Mouse (Mus musculus) E14TG2a.4 (cell line): ENCODE data around the gene Esrp2.
A peak's percentile ranks its signal among the peaks of the same experiment; 100 is the strongest.

Experiments
- H3K27me3 ChIP-seq: 2 replicates; pipeline ENCODE4 v1.6.1; 2014; ENCODE audit warnings: low read length, control low read depth; ENCODE audit not compliant: insufficient read depth
- H3K36me3 ChIP-seq: 2 replicates; pipeline ENCODE4 v1.6.1; 2014; ENCODE audit warnings: low read length, control low read depth; ENCODE audit not compliant: insufficient read depth
- H3K4me1 ChIP-seq: replicated peaks from 2 replicates; pipeline ENCODE4 v1.6.1; 2014; ENCODE audit warnings: low read depth, low read length, control low read depth
- H3K4me3 ChIP-seq: replicated peaks from 2 replicates; pipeline ENCODE4 v1.5.1; 2014; ENCODE audit warnings: mild to moderate bottlenecking, low read length
- H3K9me3 ChIP-seq: 2 replicates; pipeline ENCODE4 v1.6.1; 2014; ENCODE audit warnings: low read length, control low read depth
- CTCF ChIP-seq: conservative IDR thresholded peaks from 2 replicates; pipeline ENCODE4 v1.5.1; 2014; ENCODE audit warnings: low read length
- NANOG ChIP-seq: IDR thresholded peaks from 2 replicates; pipeline ENCODE4 v1.6.1; 2014; ENCODE audit warnings: borderline replicate concordance, low read length, mixed read lengths
- POU5F1 ChIP-seq: IDR thresholded peaks from 2 replicates; pipeline ENCODE4 v1.6.1; 2014; ENCODE audit warnings: low read length, borderline replicate concordance

Gene Esrp2

GRCm38 (mm10) chr8:106151041-106151440 lies 14.3 kb upstream of the Esrp2 start:
- Histone ChIP-seq H3K27me3 (no peaks in the 10 kb centered on the region), H3K9me3 (no peaks in the 10 kb centered on the region), H3K4me3 (peak overlapping the region; percentile 90), H3K4me1 (peaks cover 29% of the 10 kb centered on the region), H3K36me3 (peaks cover 38% of the 10 kb centered on the region)
- TF ChIP-seq NANOG (no peak), CTCF (no peak), POU5F1 (no peak)

DNA sequence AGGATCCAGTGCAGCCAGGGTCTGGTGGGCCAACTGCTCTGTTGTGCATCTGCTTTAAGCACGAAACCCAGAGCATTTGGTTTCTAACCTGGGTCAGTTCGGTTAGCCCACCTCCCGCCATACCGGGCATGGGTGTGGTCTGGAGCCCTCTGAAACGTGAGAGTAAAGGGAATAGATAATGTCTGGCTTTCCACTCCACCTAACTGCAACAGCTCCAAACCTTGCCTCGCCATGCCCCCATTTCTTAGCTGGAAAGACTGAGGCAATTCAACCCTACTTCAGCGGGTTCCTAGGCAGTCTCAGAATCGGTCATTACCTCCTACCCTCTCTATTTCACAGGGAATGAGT lies 13.9 kb upstream of the Esrp2 start:
- no peaks in the 10 kb centered on the region for H3K9me3 ChIP-seq
- no peaks in the 10 kb centered on the region for H3K27me3 ChIP-seq
- TF ChIP-seq NANOG, result no peak
- no peak for TF ChIP-seq CTCF
- TF ChIP-seq POU5F1, result no peak
- H3K4me3 ChIP-seq, result peak overlapping the region; percentile 90
- H3K36me3 ChIP-seq, result peaks cover 34% of the 10 kb centered on the region
- H3K4me1 ChIP-seq, result peaks cover 29% of the 10 kb centered on the region

- Histone ChIP-seq H3K4me3 (peak within 1 kb of the TSS; percentile 90), H3K27me3 (no peaks in the 10 kb centered on the region), H3K9me3 (no peaks in the 10 kb centered on the region), H3K36me3 (peaks cover 28% of the 10 kb centered on the region), H3K4me1 (peaks cover 29% of the 10 kb centered on the region)
- TF ChIP-seq CTCF, result no peak
- no peak for TF ChIP-seq NANOG
- no peak for TF ChIP-seq POU5F1
These were observed 13.3 kb upstream of the Esrp2 start, which contains the start of gene Pla2g15 for GRCm38 (mm10) chr8:106149801-106150652. TSS of gene Pla2g15 (plus strand) at chr8:106150399.

GRCm38 (mm10) chr8:106149025-106149424 lies 12.3 kb upstream of the Esrp2 start:
- H3K36me3 ChIP-seq, result peaks cover 19% of the 10 kb centered on the region

GRCm38 (mm10) chr8:106147868-106148565 lies 11.2 kb upstream of the Esrp2 start:
- no peak overlapping the region for H3K4me3 ChIP-seq
- H3K36me3 ChIP-seq, result peaks cover 10% of the 10 kb centered on the region
- H3K9me3 ChIP-seq, result no peaks in the 10 kb centered on the region
- peaks cover 3% of the 10 kb centered on the region; the same call in 1 of the 2 replicates for H3K27me3 ChIP-seq
- peaks cover 23% of the 10 kb centered on the region for H3K4me1 ChIP-seq
- TF ChIP-seq NANOG (no peak), CTCF (no peak), POU5F1 (no peak)

More at GRCm38 (mm10) chr8:106149025-106149424, 12.3 kb upstream of the Esrp2 start:
- Histone ChIP-seq H3K4me3 (no peak overlapping the region), H3K27me3 (peaks cover 3% of the 10 kb centered on the region; the same call in 1 of the 2 replicates), H3K9me3 (no peaks in the 10 kb centered on the region), H3K4me1 (peaks cover 29% of the 10 kb centered on the region)
- TF ChIP-seq CTCF, result no peak
- TF ChIP-seq NANOG, result no peak
- no peak for TF ChIP-seq POU5F1

DNA sequence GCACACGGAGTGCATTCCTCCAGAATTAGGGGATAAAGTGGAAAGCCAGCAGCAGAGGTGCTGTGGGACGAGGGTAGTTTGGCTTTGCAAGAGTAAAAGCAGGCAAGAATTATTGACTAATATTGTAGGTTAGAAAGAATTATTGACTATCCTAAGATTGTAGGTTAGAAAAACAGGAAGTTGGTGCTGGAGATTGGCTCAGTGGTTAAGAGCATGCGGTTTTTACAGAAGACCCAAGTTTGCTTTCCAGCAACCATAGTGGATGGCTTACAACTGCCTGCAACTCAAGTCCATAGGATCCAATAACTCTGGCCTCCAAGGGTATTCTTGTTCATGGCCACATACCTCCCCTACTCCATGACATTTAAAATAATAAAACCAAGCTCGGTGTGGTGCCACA lies 9.2 kb upstream of the Esrp2 start:
- Histone ChIP-seq H3K4me1 (peaks cover 14% of the 10 kb centered on the region), H3K9me3 (no peaks in the 10 kb centered on the region), H3K36me3 (no peaks in the 10 kb centered on the region), H3K4me3 (no peak overlapping the region), H3K27me3 (peaks cover 3% of the 10 kb centered on the region; the same call in 1 of the 2 replicates)
- TF ChIP-seq POU5F1, result no peak
- TF ChIP-seq CTCF, result no peak
- no peak for TF ChIP-seq NANOG

DNA sequence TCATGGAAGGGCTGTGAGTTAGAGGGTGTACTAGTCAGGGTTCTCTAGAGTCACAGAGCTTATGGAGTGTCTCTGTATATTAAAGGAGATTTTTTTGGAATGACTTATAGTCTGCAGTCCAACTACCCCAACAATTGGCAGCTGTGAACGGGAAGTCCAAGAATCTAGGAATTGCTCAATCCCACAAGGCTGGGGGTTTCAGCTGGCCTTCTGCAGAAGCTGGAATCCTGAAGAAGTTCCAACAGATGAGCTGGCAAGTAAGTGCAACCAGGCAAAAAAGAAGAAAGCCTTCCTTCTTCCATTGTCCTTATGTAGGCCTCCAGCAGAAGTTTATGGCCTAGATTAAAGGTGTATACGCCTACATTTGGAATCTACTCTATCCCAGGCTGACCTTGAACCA lies 8.6 kb upstream of the Esrp2 start:
- Histone ChIP-seq H3K27me3 (peaks cover 3% of the 10 kb centered on the region; the same call in 1 of the 2 replicates), H3K4me3 (no peak overlapping the region), H3K36me3 (no peaks in the 10 kb centered on the region), H3K9me3 (no peaks in the 10 kb centered on the region), H3K4me1 (peaks cover 16% of the 10 kb centered on the region)
- TF ChIP-seq CTCF, result no peak
- TF ChIP-seq POU5F1, result no peak
- no peak for TF ChIP-seq NANOG

DNA sequence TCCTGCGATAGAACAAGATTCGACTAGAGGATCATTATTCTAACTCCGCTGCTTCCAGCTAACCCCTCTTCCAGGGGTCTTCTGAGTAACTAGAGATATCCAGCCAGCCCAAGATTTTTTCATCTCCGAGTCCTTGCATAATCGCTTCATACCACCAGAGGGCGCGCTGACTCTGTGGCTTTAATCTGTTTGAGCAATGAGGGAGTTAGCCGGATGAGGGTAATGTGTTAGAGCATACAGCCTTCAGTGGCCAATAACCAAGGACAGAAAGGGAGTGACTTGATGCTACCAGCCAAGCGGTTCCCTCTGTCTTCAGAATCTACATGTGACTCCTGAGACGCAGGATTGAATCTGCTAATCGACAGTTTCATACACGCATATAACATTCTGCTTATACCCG lies 4.0 kb upstream of the Esrp2 start:
- Histone ChIP-seq H3K4me1 (peaks cover 46% of the 10 kb centered on the region), H3K9me3 (no peaks in the 10 kb centered on the region), H3K36me3 (no peaks in the 10 kb centered on the region), H3K4me3 (no peak overlapping the region), H3K27me3 (peaks cover 24% of the 10 kb centered on the region)
- peak; percentile 97 for TF ChIP-seq CTCF
- no peak for TF ChIP-seq NANOG
- no peak for TF ChIP-seq POU5F1
